Mouse (Mus musculus): ENCODE measurements around the gene Slc45a3.

The Slc45a3 gene

GRCm38 (mm10) chr1:132026925-132027646 is 64.3 kb downstream of the Slc45a3 start:
- no peak for DNase-seq (ENCODE audit: low spot score in 2 of 2)

- no peak for DNase-seq (ENCODE audit: low spot score in 2 of 2)
Observed at GRCm38 (mm10) chr1:132027978-132028377, 65.2 kb downstream of the Slc45a3 start.

GRCm38 (mm10) chr1:132028413-132028812 is 65.6 kb downstream of the Slc45a3 start:
- no peak for DNase-seq (ENCODE audit: low spot score in 2 of 2)

GRCm38 (mm10) chr1:132030574-132030973 is 67.8 kb downstream of the Slc45a3 start:
- no peak for DNase-seq (ENCODE audit: low spot score in 2 of 2)

GRCm38 (mm10) chr1:132032172-132032571 is 69.4 kb downstream of the Slc45a3 start:
- DNase-seq (ENCODE audit: low spot score in 2 of 2), result no peak

Measured in right cerebral cortex, postnatal 10 days (tissue).